In the genomic region with DNA sequence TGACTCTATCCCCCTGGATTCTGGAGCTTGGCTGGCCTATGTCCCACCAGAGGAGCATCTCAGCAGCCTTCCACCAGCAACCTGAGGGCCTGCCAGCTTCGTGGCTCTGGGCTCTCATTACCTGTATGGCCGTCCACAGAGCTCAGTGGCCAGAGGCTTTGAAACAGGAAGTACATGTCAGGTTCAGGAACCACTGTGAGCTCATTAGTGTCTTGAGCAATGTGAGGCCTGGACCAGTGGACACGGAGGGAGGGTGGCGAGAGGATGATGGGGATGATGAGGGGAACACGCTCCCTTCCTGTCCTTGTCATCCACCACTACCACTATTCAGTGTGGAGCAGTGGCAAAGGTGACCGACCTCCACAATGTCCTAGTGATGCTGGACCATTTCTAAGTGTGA, we compare ENCODE assay signal across 19 mouse cellular contexts. TPM values are rescaled to one million over a fixed set of nuclear protein-coding genes. Genes with fewer than 3 reads are reported as not detected.
"Had no signal": no experiment of that assay in that cellular context is flagged by ENCODE, and none has a peak within 500 bp of the region (broad histone marks: within the 10 kb centered on the region; RNA-seq: fewer than 3 reads in every experiment).

No protein-coding gene starts in this region.

- H3K4me2 ChIP-seq: limb, embryonic 13.5 days; liver, embryonic 11.5 days; liver, embryonic 15.5 days; lung, embryonic 14.5 days; midbrain, embryonic 15.5 days; neural tube, embryonic 13.5 days; stomach, embryonic 15.5 days had no signal

- H3K4me3 ChIP-seq: layer of hippocampus, adult 2 months; limb, embryonic 13.5 days; liver, embryonic 15.5 days; midbrain, embryonic 10.5 days; midbrain, embryonic 15.5 days; neural tube, embryonic 13.5 days; stomach, embryonic 15.5 days had no signal

- H3K4me1 ChIP-seq: midbrain, embryonic 15.5 days had no signal

- H3K27ac ChIP-seq: limb, embryonic 13.5 days; liver, embryonic 15.5 days; midbrain, embryonic 10.5 days; midbrain, embryonic 15.5 days; neural tube, embryonic 13.5 days; stomach, embryonic 15.5 days had no signal

- DNase-seq: kidney, adult 9 months; kidney, postnatal 10 days; kidney, postnatal 4 days; lung, embryonic 14.5 days; lung, postnatal 10 days; lung, postnatal 4 days; right cerebral cortex, adult 18-20 months; thymus, postnatal 36 days had no signal

- H3K9me3 ChIP-seq: limb, embryonic 13.5 days; liver, embryonic 15.5 days; midbrain, embryonic 10.5 days; midbrain, embryonic 15.5 days; neural tube, embryonic 13.5 days; stomach, embryonic 15.5 days had no signal

- H3K36me3 ChIP-seq: limb, embryonic 13.5 days; midbrain, embryonic 10.5 days; midbrain, embryonic 15.5 days; neural tube, embryonic 13.5 days; stomach, embryonic 15.5 days had no signal

- ATAC-seq: intestine, postnatal 0 days; midbrain, embryonic 15.5 days had no signal

- H3K27me3 ChIP-seq: limb, embryonic 13.5 days; liver, embryonic 15.5 days; midbrain, embryonic 15.5 days; neural tube, embryonic 13.5 days; stomach, embryonic 15.5 days had no signal

- H3K9ac ChIP-seq: limb, embryonic 13.5 days; liver, embryonic 15.5 days; lung, embryonic 14.5 days; midbrain, embryonic 15.5 days; neural tube, embryonic 13.5 days; stomach, embryonic 15.5 days had no signal

RNA-seq across cellular contexts. Expression of gene Gm17455, which starts 30.1 kb away (rescaled TPM):
- total RNA-seq: layer of hippocampus, adult 2 months; left cerebral cortex, postnatal 36 days had no signal
- polyA plus RNA-seq: testis, adult 2 months had no signal
